Mouse (Mus musculus): Measurements from ENCODE around the gene Psmd3. TPM values are rescaled to one million over a fixed set of nuclear protein-coding genes. Genes with fewer than 3 reads are reported as not detected.
"Not testable (repeated sequence)": the region's sequence is repeated elsewhere in the genome, so short reads cannot be mapped to it uniquely, and the experiment has no call there.

The Psmd3 gene
- polyA plus RNA-seq, 1 experiment from 2014 or later: 141 TPM

GRCm38 (mm10) chr11:98712009-98712408 lies 29.7 kb downstream of the Psmd3 start:
- DNase-seq (ENCODE audit: low spot score); H3K27ac ChIP-seq (replicated peaks; ENCODE audit: low read depth, low read length); H3K4me3 ChIP-seq (ENCODE audit: low read depth, low read length); H3K4me2 ChIP-seq (ENCODE audit: low read depth, low read length); H3K9me3 ChIP-seq (replicated peaks; ENCODE audit: control insufficient read depth, low read length); H3K27me3 ChIP-seq (ENCODE audit: control insufficient read depth, insufficient read depth, low read length); H3K9ac ChIP-seq (replicated peaks; ENCODE audit: low read length); ATAC-seq (replicated peaks; ENCODE audit: insufficient number of reproducible peaks, low FRiP score, low TSS enrichment, low read depth); H3K4me1 ChIP-seq (ENCODE audit: control insufficient read depth, insufficient read depth, low read length); H3K36me3 ChIP-seq (replicated peaks; ENCODE audit: control insufficient read depth, insufficient read depth, low read depth, low read length): not testable (repeated sequence)
- 96% methylated on average over 6 of the region's 6 CpGs for WGBS

GRCm38 (mm10) chr11:98713703-98714102 lies 31.3 kb downstream of the Psmd3 start:
- no peaks in the 10 kb centered on the region for H3K4me1 ChIP-seq (ENCODE audit: control insufficient read depth, insufficient read depth, low read length)
- ATAC-seq (replicated peaks; ENCODE audit: insufficient number of reproducible peaks, low FRiP score, low TSS enrichment, low read depth): no peak
- WGBS: 86% methylated on average over 12 of the region's 12 CpGs
- H3K27me3 ChIP-seq (ENCODE audit: control insufficient read depth, insufficient read depth, low read length): no peaks in the 10 kb centered on the region
- H3K4me2 ChIP-seq (ENCODE audit: low read depth, low read length): no peak overlapping the region
- no peak overlapping the region for H3K4me3 ChIP-seq (ENCODE audit: low read depth, low read length)
- no peak overlapping the region for H3K9ac ChIP-seq (replicated peaks; ENCODE audit: low read length)
- peaks cover 5% of the 10 kb centered on the region for H3K36me3 ChIP-seq (replicated peaks; ENCODE audit: control insufficient read depth, insufficient read depth, low read depth, low read length)
- no peak for DNase-seq (ENCODE audit: low spot score)
- H3K27ac ChIP-seq (replicated peaks; ENCODE audit: low read depth, low read length): no peak overlapping the region
- H3K9me3 ChIP-seq (replicated peaks; ENCODE audit: control insufficient read depth, low read length): no peaks in the 10 kb centered on the region

- WGBS: 89% methylated on average over 9 of the region's 9 CpGs
- ATAC-seq (replicated peaks; ENCODE audit: insufficient number of reproducible peaks, low FRiP score, low TSS enrichment, low read depth): no peak
These were observed 33.6 kb downstream of the Psmd3 start for GRCm38 (mm10) chr11:98715946-98716345.

GRCm38 (mm10) chr11:98717904-98718303 lies 35.5 kb downstream of the Psmd3 start:
- no peak overlapping the region for H3K27ac ChIP-seq (replicated peaks; ENCODE audit: low read depth, low read length)
- ATAC-seq (replicated peaks; ENCODE audit: insufficient number of reproducible peaks, low FRiP score, low TSS enrichment, low read depth) (no peak), DNase-seq (ENCODE audit: low spot score) (peak; percentile 65)
- no peaks in the 10 kb centered on the region for H3K4me1 ChIP-seq (ENCODE audit: control insufficient read depth, insufficient read depth, low read length)
- H3K9ac ChIP-seq (replicated peaks; ENCODE audit: low read length): no peak overlapping the region
- WGBS: 22% methylated on average over 13 of the region's 13 CpGs
- no peak overlapping the region for H3K4me3 ChIP-seq (ENCODE audit: low read depth, low read length)
- H3K36me3 ChIP-seq (replicated peaks; ENCODE audit: control insufficient read depth, insufficient read depth, low read depth, low read length): no peaks in the 10 kb centered on the region; the same call in 1 of the 2 replicates
- H3K4me2 ChIP-seq (ENCODE audit: low read depth, low read length): no peak overlapping the region
- no peaks in the 10 kb centered on the region for H3K27me3 ChIP-seq (ENCODE audit: control insufficient read depth, insufficient read depth, low read length)
- H3K9me3 ChIP-seq (replicated peaks; ENCODE audit: control insufficient read depth, low read length): no peaks in the 10 kb centered on the region

More at GRCm38 (mm10) chr11:98715946-98716345, 33.6 kb downstream of the Psmd3 start:
- H3K9me3 ChIP-seq (replicated peaks; ENCODE audit: control insufficient read depth, low read length): no peaks in the 10 kb centered on the region
- no peaks in the 10 kb centered on the region; the same call in 1 of the 2 replicates for H3K36me3 ChIP-seq (replicated peaks; ENCODE audit: control insufficient read depth, insufficient read depth, low read depth, low read length)
- no peak for DNase-seq (ENCODE audit: low spot score)
- no peaks in the 10 kb centered on the region for H3K27me3 ChIP-seq (ENCODE audit: control insufficient read depth, insufficient read depth, low read length)
- no peak overlapping the region for H3K4me3 ChIP-seq (ENCODE audit: low read depth, low read length)
- no peak overlapping the region for H3K4me2 ChIP-seq (ENCODE audit: low read depth, low read length)
- H3K9ac ChIP-seq (replicated peaks; ENCODE audit: low read length): no peak overlapping the region
- H3K4me1 ChIP-seq (ENCODE audit: control insufficient read depth, insufficient read depth, low read length): no peaks in the 10 kb centered on the region
- no peak overlapping the region for H3K27ac ChIP-seq (replicated peaks; ENCODE audit: low read depth, low read length)

- 69% methylated on average over 2 of the region's 2 CpGs for WGBS
- Histone ChIP-seq H3K4me1 (ENCODE audit: control insufficient read depth, insufficient read depth, low read length) (no peaks in the 10 kb centered on the region), H3K4me3 (ENCODE audit: low read depth, low read length) (no peak overlapping the region), H3K27ac (replicated peaks; ENCODE audit: low read depth, low read length) (no peak overlapping the region), H3K27me3 (ENCODE audit: control insufficient read depth, insufficient read depth, low read length) (no peaks in the 10 kb centered on the region), H3K4me2 (ENCODE audit: low read depth, low read length) (no peak overlapping the region), H3K36me3 (replicated peaks; ENCODE audit: control insufficient read depth, insufficient read depth, low read depth, low read length) (no peaks in the 10 kb centered on the region; the same call in 1 of the 2 replicates), H3K9me3 (replicated peaks; ENCODE audit: control insufficient read depth, low read length) (no peaks in the 10 kb centered on the region), H3K9ac (replicated peaks; ENCODE audit: low read length) (no peak overlapping the region)
- DNase-seq (ENCODE audit: low spot score) (no peak), ATAC-seq (replicated peaks; ENCODE audit: insufficient number of reproducible peaks, low FRiP score, low TSS enrichment, low read depth) (no peak)
These were observed 38.4 kb downstream of the Psmd3 start for GRCm38 (mm10) chr11:98720756-98721155.

GRCm38 (mm10) chr11:98721458-98722226 lies 39.3 kb downstream of the Psmd3 start:
- WGBS: 63% methylated on average over 24 of the region's 24 CpGs
- H3K9ac ChIP-seq (replicated peaks; ENCODE audit: low read length): peak overlapping the region; percentile 7; the same call in 1 of the 2 replicates
- ATAC-seq (replicated peaks; ENCODE audit: insufficient number of reproducible peaks, low FRiP score, low TSS enrichment, low read depth): no peak
- no peaks in the 10 kb centered on the region for H3K27me3 ChIP-seq (ENCODE audit: control insufficient read depth, insufficient read depth, low read length)
- H3K4me3 ChIP-seq (ENCODE audit: low read depth, low read length): no peak overlapping the region
- H3K36me3 ChIP-seq (replicated peaks; ENCODE audit: control insufficient read depth, insufficient read depth, low read depth, low read length): no peaks in the 10 kb centered on the region; the same call in 1 of the 2 replicates
- DNase-seq (ENCODE audit: low spot score): peak; percentile 48
- H3K4me2 ChIP-seq (ENCODE audit: low read depth, low read length): no peak overlapping the region
- no peak overlapping the region for H3K27ac ChIP-seq (replicated peaks; ENCODE audit: low read depth, low read length)
- no peaks in the 10 kb centered on the region for H3K9me3 ChIP-seq (replicated peaks; ENCODE audit: control insufficient read depth, low read length)
- H3K4me1 ChIP-seq (ENCODE audit: control insufficient read depth, insufficient read depth, low read length): no peaks in the 10 kb centered on the region

DNA sequence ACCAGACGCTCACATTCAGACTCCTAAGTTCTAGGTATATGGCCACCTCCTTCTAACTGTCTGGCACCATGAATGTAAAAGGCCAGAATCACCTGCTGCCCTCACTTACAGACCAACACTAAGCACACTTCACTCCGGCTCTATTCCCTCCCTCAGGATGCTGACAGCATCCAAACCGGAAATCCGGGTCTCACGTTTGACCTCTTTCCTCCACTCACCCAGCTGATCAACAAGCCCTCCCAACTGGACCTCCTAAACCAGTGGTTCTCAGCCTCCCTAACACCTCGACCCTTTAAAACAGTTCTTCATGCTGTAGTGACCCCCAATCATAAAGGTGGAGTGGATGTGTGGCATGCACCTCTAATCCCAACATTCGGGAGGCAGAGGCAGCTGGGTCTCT lies 40.7 kb downstream of the Psmd3 start:
- H3K4me3 ChIP-seq (ENCODE audit: low read depth, low read length): no peak overlapping the region
- no peak for ATAC-seq (replicated peaks; ENCODE audit: insufficient number of reproducible peaks, low FRiP score, low TSS enrichment, low read depth)
- no peaks in the 10 kb centered on the region for H3K9me3 ChIP-seq (replicated peaks; ENCODE audit: control insufficient read depth, low read length)
- no peaks in the 10 kb centered on the region; the same call in 1 of the 2 replicates for H3K36me3 ChIP-seq (replicated peaks; ENCODE audit: control insufficient read depth, insufficient read depth, low read depth, low read length)
- DNase-seq (ENCODE audit: low spot score): no peak
- H3K4me1 ChIP-seq (ENCODE audit: control insufficient read depth, insufficient read depth, low read length): no peaks in the 10 kb centered on the region
- H3K27ac ChIP-seq (replicated peaks; ENCODE audit: low read depth, low read length): no peak overlapping the region
- no peaks in the 10 kb centered on the region for H3K27me3 ChIP-seq (ENCODE audit: control insufficient read depth, insufficient read depth, low read length)
- 84% methylated on average over 7 of the region's 7 CpGs for WGBS
- no peak overlapping the region for H3K9ac ChIP-seq (replicated peaks; ENCODE audit: low read length)
- H3K4me2 ChIP-seq (ENCODE audit: low read depth, low read length): no peak overlapping the region

- Histone ChIP-seq H3K4me3 (ENCODE audit: low read depth, low read length) (no peak overlapping the region), H3K36me3 (replicated peaks; ENCODE audit: control insufficient read depth, insufficient read depth, low read depth, low read length) (no peaks in the 10 kb centered on the region; the same call in 1 of the 2 replicates), H3K9ac (replicated peaks; ENCODE audit: low read length) (no peak overlapping the region), H3K4me1 (ENCODE audit: control insufficient read depth, insufficient read depth, low read length) (peaks cover 2% of the 10 kb centered on the region; the same call in 1 of the 2 replicates), H3K9me3 (replicated peaks; ENCODE audit: control insufficient read depth, low read length) (no peaks in the 10 kb centered on the region), H3K27ac (replicated peaks; ENCODE audit: low read depth, low read length) (no peak overlapping the region), H3K4me2 (ENCODE audit: low read depth, low read length) (no peak overlapping the region), H3K27me3 (ENCODE audit: control insufficient read depth, insufficient read depth, low read length) (no peaks in the 10 kb centered on the region)
- ATAC-seq (replicated peaks; ENCODE audit: insufficient number of reproducible peaks, low FRiP score, low TSS enrichment, low read depth) (no peak), DNase-seq (ENCODE audit: low spot score) (no peak)
- 95% methylated on average over 15 of the region's 15 CpGs for WGBS
These were observed 43.7 kb downstream of the Psmd3 start for GRCm38 (mm10) chr11:98725926-98726506.
